Mouse (Mus musculus) ES-E14 (cell line): Measurements from ENCODE around the gene Auh.

Experiments
- CHD2 ChIP-seq: IDR thresholded peaks from 2 replicates; pipeline ENCODE4 v1.6.1; 2014; ENCODE audit warnings: mild to moderate bottlenecking, low read depth, low read length, inconsistent platforms
- HCFC1 ChIP-seq: IDR thresholded peaks from 2 replicates; pipeline ENCODE4 v1.6.1; 2012; ENCODE audit warnings: low read length, inconsistent platforms, borderline replicate concordance; ENCODE audit not compliant: insufficient read depth
- MAFK ChIP-seq: IDR thresholded peaks from 2 replicates; pipeline ENCODE4 v1.6.1; 2014; ENCODE audit warnings: mild to moderate bottlenecking, low read depth, low read length, inconsistent platforms; ENCODE audit not compliant: insufficient read depth
- ZC3H11A ChIP-seq: IDR thresholded peaks from 2 replicates; pipeline ENCODE4 v1.6.1; 2012; ENCODE audit warnings: low read depth, mild to moderate bottlenecking, inconsistent platforms, low read length, borderline replicate concordance
- ZNF384 ChIP-seq: IDR thresholded peaks from 2 replicates; pipeline ENCODE4 v1.6.1; 2012; ENCODE audit warnings: low read depth, low read length, inconsistent platforms

GRCm38 (mm10) chr13:52897806-52898205 is 31.7 kb downstream of the Auh start:
- TF ChIP-seq HCFC1 (no peak), MAFK (no peak), ZC3H11A (no peak), ZNF384 (no peak), CHD2 (no peak)
